Mouse (Mus musculus) cerebellum, postnatal 4 days (tissue): Measurements from ENCODE around the gene Pkn1.

Source experiments
- DNase-seq, 2 experiments: peaks; one replicate each; pipeline ENCODE4 v3.0.0; 2022; ENCODE audit warnings: low spot score in 2 of 2, mixed read lengths in 1 of 2

The Pkn1 gene

GRCm38 (mm10) chr8:83654725-83655124 lies 44.3 kb downstream of the Pkn1 start:
- DNase-seq, result no peak

GRCm38 (mm10) chr8:83653662-83654017 lies 45.3 kb downstream of the Pkn1 start:
- DNase-seq, result no peak

- no peak for DNase-seq
Measured at GRCm38 (mm10) chr8:83652744-83653661, 46.0 kb downstream of the Pkn1 start.

DNA sequence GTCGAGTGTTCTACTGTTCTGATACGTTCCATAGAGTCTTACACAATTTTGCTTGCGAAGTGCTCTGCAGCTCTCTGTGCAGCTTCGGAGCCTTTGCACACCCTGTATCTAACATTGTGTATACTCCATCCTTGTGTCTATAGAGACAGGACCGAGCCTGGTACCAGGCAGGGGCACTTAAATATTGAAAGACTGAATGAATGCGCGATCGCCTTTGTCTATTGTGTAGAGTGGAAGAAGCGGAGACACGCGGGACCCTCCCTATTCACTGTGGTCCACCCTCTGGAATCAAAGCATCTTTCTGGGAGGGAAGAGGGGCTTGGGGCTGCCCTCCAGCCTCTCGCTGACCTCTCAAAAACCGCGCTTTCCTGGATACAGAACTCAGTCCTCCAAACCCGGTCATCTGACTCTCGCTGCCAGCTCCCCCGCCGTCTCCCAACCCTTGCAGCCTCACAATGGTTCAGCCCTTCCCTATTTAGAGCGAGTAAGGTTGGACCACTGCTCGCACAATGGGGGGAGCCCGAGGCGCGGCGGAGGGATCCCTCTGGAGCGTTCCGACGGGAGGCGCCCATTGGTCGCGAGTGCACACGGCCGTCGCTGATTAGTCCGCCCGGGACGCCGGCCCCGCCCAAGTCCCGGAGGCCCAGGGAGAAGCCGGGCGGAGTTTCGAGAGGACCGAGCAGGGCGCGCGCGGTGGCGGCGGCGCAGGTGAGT lies 46.8 kb downstream of the Pkn1 start, which contains the start of gene Gipc1:
Gene Gipc1 (plus strand): TSS at position 648 of the 714 bp plus-strand sequence.
- peak; percentile 84 to 94 for DNase-seq

DNA sequence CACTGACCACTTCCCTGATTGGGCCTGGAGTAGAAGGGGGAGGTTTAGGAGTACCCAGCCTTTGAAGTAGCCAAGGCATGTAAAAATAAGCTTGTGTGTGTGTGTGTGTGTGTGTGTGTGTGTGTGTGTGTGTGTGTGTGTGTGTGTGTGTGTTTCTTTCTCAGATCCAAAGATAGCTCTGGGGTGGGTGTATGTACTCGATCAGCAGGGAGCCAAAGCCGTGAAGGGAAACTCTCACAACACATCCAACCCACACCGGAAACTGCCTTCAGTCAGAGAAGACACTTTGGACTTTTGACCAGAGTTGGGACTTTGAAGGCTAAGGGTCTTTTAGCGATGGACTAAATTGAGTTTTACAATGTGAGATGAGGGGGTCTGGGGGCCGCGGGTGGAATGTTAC lies 49.3 kb downstream of the Pkn1 start:
- DNase-seq, result no peak

DNA sequence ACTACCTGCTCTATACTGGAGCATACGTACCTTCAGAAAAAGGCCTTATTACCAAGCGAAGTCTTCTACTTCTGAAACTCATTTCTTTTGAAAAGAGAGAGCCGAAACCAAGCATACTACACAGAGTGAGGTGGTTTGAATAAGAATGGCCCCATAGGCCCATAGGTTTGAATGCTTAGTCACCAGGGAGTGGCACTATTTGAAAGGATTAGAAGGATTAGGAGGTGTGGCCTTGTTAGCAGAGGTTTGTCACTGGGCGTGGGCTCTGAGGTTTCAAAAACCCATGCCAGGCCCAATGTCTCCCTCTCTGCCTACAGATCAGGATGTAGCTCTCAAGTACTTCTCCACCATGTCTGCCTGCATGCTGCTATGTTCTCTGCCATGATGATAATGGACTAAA lies 50.9 kb downstream of the Pkn1 start:
- no peak for DNase-seq

- DNase-seq, result no peak
Measured at GRCm38 (mm10) chr8:83647511-83647910, 51.5 kb downstream of the Pkn1 start.

DNA sequence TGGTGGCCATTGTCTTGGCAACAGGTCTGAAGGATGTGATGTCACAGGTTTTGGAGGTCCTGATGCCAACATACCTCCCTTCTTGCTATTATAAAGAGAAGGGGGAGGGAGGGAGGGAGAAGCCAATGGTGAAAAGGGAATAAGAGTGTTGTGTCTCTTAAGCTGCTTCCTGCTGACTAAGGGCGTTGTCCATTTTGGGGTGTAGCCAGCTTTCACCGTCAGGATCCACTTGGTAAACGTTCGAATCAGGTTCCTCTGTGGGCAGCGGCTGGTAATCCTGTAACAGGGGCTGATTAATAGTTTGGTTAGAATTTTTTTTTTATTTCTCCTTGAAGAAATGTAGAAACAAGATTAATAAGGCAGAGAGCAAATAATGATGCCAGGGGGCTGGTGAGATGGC lies 59.3 kb downstream of the Pkn1 start:
- DNase-seq, result no peak

GRCm38 (mm10) chr8:83638856-83639255 lies 60.1 kb downstream of the Pkn1 start:
- DNase-seq, result no peak

DNA sequence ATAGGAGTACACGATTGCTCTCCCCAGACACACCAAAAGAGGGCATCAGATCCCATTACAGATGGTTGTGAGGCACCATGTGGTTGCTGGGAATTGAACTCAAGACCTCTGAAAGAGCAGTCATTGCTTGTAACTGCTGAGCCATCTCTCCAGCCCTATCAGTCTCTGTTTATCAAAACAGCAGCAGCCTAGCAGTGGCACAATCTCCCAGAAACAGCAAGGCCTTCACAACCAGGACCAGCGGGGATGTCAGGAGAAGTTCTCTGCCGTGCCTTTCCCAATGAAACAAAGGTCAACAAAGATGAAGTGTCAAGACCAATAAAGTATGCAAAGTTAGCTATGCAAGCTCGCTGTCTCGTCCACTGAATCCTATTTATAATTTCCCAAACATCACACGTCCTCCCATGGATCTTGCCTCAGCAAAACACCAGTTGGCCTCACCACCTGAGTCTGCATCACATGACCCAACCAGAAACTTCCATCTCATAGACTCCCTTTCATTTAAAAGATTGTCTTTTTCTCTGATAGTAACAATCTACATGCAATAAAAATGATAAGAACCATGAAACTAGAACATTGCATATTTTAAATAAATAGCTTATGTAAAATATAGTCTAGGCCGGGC lies 66.8 kb downstream of the Pkn1 start:
- DNase-seq, result no peak

DNA sequence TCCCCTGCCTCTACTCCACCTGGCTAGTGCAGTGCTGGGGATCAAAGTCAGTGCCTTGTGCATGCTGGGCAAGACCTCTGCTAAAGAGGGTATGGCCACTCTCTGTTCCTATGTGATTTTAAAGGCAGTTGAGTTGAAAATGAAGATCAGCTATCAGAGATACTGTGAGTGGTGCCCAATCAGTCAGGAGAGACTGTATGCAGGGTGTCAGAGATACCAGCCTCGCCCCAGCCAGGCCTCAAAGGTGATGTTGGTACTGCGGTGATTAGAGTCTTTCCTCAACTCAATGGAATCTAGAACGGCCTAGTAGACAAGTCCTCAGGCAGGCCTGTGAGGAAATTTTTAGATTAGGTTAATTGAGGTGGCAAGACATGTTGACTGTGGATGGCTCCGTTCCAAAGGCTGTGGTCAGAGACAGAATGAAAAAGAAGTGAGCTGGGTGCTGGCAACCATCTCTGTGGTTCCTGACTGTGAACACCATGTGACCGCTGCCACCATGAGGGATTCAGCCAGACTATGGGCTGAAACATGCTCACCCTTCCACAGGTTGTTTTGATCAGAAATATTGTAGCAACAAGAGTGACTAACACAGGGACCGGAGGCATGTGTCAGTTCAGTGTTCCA lies 73.2 kb downstream of the Pkn1 start:
- no peak for DNase-seq

DNA sequence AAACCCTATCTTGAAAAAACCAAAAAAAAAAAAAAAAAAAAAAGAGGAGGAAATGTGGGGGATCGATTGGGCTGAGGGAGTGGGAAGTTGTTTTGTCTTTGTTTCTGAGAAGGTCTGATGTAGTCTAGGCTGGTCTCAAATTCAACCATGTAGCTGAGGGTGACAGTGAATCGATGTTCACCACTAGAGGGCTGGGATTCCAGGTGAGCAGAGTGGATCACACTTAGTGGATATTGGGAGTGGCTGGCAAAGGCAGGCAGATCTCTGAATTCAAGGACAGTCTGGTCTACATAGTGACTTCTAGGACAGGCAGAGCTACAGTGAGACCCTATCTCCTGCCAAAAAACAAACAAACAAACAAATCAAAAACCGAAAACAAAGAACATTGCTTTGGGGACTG lies 74.2 kb downstream of the Pkn1 start:
- DNase-seq, result no peak

DNA sequence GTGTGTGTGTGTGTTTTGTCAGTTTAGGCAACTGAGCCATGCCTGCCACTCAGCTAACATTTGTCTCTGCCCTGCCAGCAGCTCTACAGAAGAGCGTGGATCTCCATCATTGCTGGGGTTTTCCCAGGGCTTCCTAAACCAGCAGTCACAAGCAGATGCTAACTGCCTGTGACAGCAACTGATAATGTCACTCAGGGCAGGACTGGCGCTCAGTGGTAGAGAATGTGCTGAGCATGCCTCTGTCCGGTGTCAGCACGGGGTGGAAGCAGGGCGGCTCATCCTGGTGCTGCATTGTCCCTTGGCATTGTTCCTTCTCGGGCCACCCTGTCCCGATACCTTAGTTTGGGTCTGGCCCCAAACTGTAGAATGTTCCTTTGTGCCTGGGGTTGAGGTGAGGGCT lies 75.4 kb downstream of the Pkn1 start:
- DNase-seq, result no peak

DNA sequence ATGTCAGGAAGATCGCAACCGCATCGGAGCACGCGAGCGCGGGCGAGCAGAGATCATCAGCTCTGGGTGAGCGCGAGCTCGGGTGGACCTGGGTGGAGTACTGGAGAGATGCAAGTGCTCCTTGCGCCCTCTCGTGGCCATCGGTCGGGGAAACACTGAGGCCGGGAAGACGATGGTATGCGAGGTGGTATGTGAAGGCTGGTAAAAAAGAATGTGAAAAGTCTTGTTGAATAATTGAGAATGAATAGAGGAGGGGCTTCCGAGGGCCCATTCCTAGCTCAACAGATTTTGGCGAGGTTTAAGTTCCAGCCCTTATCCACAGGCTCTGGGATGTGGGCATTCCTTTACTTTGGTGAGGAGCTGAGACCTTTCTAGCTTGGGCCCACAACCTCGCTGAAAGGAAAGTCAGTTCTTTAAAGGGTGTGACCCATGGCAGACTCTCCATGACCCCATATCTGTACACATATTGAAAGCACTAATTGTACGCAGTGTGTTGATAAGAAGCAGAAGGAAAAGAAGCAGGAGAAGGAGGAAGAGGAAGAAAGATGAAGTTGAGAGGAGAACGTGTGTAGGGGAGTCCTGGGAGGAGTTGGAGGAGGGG lies 76.5 kb downstream of the Pkn1 start:
- peak; percentile 75 to 88 for DNase-seq

DNA sequence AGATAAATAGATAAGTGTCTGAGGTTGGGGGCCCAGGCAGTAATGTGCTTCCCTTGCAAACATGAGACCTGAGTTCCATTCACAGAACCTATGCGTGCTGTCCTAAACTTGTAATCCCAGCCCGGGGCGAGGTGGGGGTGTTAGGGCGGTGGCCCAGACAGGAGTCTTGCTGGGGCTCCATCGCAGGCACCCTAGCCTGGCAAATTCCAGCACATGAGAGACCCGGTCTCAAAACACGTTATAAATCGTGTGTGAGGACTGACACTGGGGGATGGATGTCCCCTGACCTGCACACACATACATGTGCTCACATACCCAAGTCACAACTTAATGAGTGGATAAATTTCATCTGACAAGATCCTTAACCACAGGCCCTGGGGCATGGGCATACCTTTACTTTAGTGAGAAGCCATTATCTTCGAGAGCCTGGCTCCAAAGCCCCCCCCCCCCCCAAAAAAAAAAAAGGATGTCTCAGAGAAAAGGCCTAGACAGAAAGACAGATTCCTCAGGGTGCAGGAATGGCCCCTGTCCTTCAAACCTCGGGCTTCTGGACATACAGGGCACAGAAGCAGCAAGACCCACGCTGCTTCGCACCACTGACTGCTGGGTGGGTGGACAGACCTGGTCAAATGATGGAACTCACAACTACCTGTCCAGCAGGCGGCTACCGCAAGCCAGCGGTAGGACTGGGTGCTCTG lies 77.1 kb downstream of the Pkn1 start:
- no peak for DNase-seq

DNA sequence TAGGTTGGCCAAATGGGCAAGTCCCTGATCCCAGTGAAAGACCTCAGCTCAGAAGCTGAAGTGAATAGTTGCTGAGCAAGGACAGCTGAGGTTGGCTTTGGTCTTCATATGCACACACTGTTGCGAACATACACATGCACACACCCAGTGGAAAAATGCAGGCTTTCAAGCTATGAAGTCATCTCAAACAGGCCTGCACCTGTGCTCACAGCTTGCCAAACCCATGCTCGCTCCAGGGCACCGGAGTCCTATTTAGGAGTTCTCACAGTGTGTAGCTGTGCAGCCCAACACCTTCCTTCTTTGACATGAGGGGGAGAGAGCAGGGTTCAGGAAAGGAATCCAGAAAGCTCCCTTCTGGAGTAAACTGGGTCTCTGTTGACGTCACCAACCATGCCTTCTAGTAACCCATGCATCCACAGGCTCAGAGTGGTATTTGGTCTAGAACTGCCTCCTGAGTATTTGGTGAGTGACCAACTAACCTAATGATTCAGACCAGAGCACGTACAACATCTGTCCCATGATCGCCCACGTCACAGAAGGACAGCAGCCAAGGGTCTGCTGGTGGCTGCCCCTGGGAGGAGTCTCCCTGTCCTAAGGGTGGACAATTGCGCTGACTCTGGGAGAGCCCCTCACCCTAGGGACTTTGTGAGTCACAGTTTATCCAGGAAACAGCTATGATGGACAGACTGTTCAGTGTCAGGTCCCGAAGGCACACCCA lies 79.3 kb downstream of the Pkn1 start:
- DNase-seq, result no peak

GRCm38 (mm10) chr8:83618566-83618965 lies 80.4 kb downstream of the Pkn1 start:
- no peak for DNase-seq

DNA sequence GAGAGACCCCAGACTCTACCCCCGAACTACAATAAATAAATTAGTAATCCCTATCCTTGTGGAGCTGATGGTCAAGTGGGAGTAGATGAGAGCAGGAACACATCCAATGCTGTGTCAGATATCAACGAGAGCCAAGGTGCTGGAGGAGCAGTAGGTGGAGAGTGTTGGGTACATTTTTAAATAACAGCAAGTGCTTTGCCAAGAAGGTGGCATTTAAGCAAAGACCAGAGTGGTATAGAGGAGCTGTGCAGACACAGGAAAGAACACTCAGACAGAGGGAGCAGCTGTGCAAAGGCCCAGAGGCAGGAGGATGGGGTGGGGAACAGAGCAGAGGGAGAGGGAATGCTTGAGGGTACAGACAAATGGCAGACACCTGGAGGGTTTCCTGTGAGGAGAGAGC lies 81.9 kb downstream of the Pkn1 start:
- DNase-seq, result no peak

GRCm38 (mm10) chr8:83616625-83617024 lies 82.4 kb downstream of the Pkn1 start:
- no peak for DNase-seq
